Mouse (Mus musculus) heart, postnatal 25 days (tissue): ENCODE data around the gene Gfy. TPM values are rescaled to one million over a fixed set of nuclear protein-coding genes. Genes with fewer than 3 reads are reported as not detected.

Experiments
- DNase-seq: peaks from one replicate; pipeline ENCODE4 v3.0.0; 2022; ENCODE audit warnings: low spot score
- intact Hi-C: fragments of 180-260 bp; cut with DNase I; formaldehyde crosslinking; loops from one replicate; pipeline ENCODE4 v1.15.1; 2025
- total RNA-seq, 2 experiments: library from RNA; stranded (reverse); gene quantifications; 2 replicates each; pipeline ENCODE4 v1.2.3; 2021

Gfy gene
- total RNA-seq, result not detected

GRCm38 (mm10) chr7:45179469-45179868 lies at the start of gene Gfy:
Gene Gfy, minus strand, starts transcription at chr7:45179569.
- DNase-seq, result no peak
- intact Hi-C loops, result no loop called here

GRCm38 (mm10) chr7:45229046-45229445 lies 49.7 kb upstream of the Gfy start:
- DNase-seq, result no peak
- intact Hi-C loops, result no loop called here

GRCm38 (mm10) chr7:45228548-45228947 lies 49.2 kb upstream of the Gfy start:
- no peak for DNase-seq
- intact Hi-C loops, result no loop called here

DNA sequence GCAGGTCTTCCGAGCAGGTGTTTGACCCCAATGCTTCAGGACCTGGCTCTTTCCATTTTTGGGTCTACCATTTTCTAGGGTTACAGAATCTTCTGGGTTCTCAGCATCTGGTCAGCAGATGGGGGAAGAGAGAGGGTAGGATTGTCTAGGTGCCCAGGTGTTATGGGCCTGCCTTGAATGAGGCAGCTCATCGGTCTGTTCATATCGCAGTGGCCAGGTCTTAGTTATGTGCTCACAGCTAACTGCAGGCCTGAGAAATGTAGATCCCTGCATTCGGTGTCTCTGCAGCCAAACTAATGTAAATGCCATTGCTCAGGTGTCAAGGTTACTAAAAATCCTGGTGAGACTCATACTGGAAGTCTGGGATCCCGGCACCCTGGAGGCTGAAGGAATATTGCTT lies 47.1 kb upstream of the Gfy start:
- intact Hi-C loops, result no loop called here
- no peak for DNase-seq

DNA sequence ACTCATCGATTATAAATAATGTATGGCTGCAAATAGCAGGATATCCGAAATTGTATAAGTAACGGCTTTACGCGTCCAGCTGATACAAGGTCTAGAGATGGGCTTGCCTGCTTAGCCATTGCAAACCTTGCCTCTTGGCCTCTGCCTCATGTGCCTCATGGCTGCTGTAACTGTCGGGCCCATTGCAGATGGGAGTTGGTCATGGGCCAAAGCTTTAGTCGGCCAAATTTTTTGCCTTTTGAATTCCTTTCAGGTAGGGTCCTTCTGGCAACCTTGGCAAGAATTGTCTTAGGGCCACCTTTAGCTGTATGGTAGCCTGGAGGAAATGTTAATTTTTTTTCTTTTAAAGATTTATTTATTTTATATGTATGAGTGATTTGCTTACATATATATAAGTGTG lies 45.5 kb upstream of the Gfy start:
- intact Hi-C loops, result no loop called here
- no peak for DNase-seq

- intact Hi-C loops, result no loop called here
- no peak for DNase-seq
These were observed 42.3 kb upstream of the Gfy start for GRCm38 (mm10) chr7:45221680-45222079.

DNA sequence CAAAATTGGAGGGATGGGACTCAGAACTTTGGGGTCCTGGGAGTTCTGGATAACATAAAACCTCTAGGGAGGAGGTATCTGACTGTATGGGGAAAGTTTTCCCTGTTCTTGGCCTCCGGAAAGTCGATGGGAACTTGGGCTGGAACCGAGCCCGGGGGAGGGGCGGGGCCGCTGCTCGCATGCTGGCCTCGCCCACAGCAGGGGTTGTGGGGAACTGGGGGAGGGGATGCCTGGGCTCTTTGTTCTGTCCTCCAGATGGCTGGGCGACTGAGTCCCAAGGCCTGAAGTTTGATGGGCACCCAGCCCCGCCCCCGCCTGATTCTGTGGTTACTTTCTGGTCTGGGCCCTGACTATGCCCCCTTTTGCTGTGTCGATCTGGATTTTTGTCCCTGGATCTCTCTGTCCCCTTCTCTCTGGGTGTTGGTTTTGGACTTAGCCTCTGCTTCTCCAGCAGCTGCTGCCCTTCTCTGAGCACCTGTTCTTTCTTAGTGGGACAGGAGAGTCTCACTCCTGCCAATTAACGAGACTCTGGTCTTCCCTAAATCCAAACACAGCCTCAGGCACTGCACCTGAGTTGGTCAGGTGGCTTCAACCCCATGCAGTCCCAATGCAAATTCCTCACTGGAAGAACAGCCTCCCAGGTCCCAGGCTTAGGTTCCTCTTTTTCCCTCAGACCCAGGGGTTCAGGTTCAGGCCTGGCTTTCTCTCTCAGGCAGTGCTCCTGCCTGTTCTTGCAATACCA lies 37.2 kb upstream of the Gfy start:
- intact Hi-C loops, result no loop called here
- no peak for DNase-seq

GRCm38 (mm10) chr7:45215673-45216441 lies 36.5 kb upstream of the Gfy start, which contains the start of gene Tead2:
Gene Tead2, plus strand, starts transcription at chr7:45215753.
- peak; percentile 39 for DNase-seq

GRCm38 (mm10) chr7:45213708-45214107 lies 34.3 kb upstream of the Gfy start:
- no peak for DNase-seq
- intact Hi-C loops, result no loop called here

More at GRCm38 (mm10) chr7:45215673-45216441, 36.5 kb upstream of the Gfy start, which contains the start of gene Tead2:
- intact Hi-C loops, result no loop called here

DNA sequence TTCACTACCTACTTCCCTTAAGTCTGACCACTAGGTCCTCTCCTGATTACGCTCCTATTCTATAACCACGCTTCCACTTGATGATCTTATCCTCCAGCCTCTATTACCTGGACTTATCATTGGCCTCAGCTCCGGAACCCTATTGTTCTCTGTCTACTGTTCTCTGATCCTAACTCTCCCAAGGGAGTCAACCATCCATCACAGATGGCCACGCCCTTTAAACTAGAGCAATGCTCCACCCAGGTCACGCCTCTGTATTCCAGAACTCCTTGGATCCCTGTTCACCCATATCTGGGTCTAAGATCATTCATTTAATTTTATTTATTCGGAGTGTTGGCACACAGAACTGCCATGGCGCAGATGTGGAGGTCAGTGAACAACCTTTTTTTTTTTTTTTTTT lies 33.0 kb upstream of the Gfy start:
- intact Hi-C loops, result no loop called here
- no peak for DNase-seq

- no peak for DNase-seq
- intact Hi-C loops, result no loop called here
These were observed 32.5 kb upstream of the Gfy start, which contains the start of gene Dkkl1 for GRCm38 (mm10) chr7:45211851-45212251. Gene Dkkl1, minus strand, starts transcription at chr7:45212147.

DNA sequence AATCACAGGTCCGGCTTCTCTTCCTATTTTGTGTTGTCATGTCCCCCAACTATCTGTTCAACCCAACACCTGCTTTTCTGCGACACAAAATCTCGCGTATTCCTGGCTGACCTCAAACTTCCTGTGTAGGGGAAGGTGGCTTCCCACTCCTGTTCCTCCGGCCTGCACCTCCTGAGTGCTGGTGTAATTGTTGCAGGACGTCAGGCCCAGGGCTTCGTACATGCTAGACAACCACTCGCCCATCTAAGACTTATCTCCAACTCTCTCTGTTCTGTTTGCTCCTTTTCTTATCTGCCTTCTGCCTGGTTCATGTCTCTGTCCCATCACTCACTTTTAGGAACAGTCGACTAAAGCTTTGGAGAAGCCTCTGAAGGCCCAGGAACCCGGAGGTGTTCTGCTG lies 31.7 kb upstream of the Gfy start:
- no peak for DNase-seq
- intact Hi-C loops, result no loop called here

GRCm38 (mm10) chr7:45208260-45208659 lies 28.9 kb upstream of the Gfy start:
- DNase-seq, result no peak
- intact Hi-C loops, result no loop called here

DNA sequence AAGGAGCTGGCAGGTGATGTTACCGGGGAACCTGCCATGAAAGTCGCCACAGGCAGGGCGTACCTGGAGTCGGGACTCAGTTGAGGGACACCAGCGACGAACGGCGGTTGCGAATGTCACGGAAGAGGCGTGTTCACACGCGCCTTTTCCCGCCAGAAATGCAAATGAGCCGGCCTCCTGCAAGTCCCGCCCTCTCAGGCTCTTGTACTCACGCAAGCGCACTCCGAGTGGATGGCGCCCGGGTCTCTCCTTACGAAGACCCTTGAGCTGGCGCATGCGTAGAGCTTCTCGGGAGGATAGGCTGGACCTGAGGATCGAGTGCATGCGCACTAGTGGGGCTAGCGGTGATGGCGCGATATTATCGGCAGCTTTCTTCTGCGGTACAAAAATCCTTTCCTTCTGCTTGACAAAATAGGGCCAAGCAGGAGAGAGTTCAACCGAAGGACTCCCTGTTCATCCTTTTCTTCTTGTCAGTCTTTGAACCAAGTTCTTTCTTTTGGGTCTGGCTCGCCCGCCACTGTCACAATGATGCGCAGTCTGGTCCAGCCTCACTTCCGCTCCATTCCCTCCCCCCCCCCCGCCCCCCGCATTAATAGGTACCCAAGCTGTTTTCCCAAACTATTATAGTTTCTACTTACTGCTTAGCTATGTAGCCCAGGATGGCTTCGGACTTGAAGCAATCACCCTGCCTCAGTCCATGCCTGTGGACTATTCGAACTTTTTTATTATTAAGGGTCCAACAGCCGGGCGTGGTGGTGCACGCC lies 25.2 kb upstream of the Gfy start, which contains the start of gene Ccdc155:
Gene Ccdc155 (minus strand): TSS at position 513 of the 764 bp plus-strand sequence.
- peak; percentile 78 for DNase-seq

DNA sequence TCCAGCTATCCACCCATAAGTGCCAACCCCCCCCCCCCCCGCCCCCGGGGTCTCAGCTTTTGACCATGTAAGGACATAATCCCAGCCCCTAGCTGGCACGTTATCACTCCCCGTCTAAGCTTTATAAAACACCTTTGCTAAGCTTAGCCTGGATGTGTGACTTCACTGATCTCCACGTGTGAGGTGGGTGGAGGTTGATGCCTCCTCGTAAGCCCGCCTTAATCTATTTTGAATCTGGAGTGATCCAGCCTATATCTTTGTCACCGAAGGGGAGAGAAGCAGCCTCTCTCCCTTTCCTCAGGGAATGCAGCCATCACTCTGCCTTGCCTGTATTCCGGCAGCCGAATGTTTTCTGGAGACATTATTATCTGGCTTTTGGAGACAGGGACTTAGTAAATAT lies 23.3 kb upstream of the Gfy start:
- intact Hi-C loops, result no loop called here
- no peak for DNase-seq

More for the DNA sequence above, 25.2 kb upstream of the Gfy start, which contains the start of gene Ccdc155:
- intact Hi-C loops, result no loop called here

DNA sequence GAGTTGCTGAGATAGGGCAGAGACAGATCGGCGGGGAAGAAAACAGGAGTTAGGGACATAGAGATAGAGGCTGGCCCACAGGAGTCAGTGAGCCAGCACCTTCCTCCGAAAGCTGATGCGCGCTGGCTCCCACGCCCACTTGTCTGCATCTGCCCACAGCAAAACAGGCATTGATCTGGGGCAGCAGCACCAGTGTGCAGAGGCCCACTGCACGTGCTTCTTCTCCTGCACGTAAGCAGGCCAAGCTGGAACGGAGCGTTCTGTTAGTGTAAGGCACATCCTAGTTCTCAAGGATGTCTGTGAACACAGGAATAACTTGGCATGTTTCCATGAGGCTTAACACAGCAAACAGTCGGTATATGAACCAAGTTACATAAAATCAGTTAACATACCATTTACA lies 19.6 kb upstream of the Gfy start:
- no peak for DNase-seq
- intact Hi-C loops, result loop anchor here (1.0 kb wide), 1 partner anchor 37 kb away; no protein-coding TSS in a partner anchor

DNA sequence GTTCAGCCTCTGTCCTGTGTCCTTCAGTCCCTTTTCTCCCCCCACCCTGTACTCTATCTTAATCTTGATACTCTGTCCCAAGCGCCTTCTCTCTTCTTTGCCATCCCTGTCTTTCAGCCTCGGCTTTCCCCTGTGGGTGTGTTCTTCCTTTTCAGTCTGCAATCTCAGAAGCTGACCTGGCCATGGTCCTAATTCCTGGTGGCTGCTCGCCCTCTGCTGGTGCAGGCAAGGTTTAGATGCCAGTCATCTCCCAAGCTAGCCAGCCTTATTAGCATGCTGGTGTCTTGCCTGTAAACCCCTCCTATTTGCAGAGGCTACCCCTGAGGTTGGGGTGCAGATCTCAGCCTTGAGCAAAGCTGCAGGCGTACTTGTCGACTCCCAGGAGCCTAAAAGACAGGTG lies 19.1 kb upstream of the Gfy start:
- intact Hi-C loops, result loop anchor here (1.0 kb wide), 1 partner anchor 36 kb away; no protein-coding TSS in a partner anchor
- peak; percentile 45 for DNase-seq

DNA sequence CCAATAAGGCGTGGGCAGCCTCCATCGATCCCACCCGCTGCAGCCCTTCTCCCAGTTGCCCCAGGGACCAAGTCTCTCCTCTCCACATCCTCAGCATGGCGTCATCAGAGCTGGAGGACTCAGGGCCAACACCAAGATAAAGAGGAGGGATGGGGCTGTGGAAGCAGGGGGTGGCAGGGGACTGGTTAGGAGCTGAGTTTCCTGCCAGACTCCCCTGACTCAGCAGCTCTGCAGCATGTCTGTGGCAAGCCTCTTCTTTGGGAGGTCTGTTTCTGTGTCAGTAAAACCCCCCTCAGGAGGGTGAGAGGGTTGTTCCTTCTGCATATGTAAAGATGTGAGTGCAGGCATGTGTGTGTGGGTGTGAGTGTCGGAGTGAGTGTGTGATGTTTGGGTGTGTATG lies 17.6 kb upstream of the Gfy start:
- intact Hi-C loops, result loop anchor here (2.0 kb wide), 1 partner anchor 118 kb away; no protein-coding TSS in a partner anchor

DNA sequence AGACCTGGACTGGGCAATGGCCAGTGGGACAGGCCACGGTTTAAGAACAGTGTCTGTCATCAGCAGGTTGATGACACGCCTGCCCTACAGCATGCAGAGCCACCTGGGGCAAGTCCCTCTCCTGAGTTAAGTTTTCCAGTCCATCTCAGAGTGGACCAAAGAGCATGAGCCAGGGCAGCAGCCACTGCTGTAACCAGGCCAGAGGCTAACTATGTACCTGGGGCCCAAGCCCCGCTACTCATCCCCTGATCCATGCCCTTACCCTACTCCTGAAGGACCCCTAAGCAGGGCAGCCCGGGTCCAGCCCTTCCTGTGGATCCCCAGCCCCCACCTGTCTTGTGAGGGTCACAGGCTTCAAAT lies 16.8 kb upstream of the Gfy start:
- intact Hi-C loops, result loop anchor here (2.0 kb wide), 1 partner anchor 117 kb away; no protein-coding TSS in a partner anchor
- no peak for DNase-seq

More for the DNA sequence above, 17.6 kb upstream of the Gfy start:
- no peak for DNase-seq
